Comparison of ENCODE assay signal across 8 mouse cellular contexts in the genomic region with DNA sequence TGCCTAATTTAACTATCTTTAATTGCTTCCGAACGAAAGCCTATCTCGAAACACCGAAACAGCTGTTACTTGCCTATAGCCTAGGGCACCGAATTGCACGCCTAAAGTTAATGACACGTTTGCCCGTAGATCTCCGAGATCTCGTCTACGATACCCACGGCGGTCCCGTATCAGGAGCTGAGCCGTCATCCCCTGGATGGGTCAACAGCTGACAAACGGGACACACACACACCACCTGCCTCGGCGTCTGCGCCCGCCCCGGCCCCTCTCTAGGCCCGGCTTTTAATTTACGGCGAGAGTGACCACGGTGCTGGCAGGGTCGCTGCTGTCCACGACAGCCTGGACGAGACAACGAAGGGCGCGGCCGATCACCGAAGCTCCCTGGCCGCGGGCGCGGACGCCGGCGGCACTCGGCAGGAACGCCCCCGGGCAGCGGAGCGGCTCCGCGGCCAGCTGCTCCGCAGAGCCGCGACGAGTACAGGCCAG. TPM values are rescaled to one million over a fixed set of nuclear protein-coding genes. Genes with fewer than 3 reads are reported as not detected.
DNase-seq lines count a peak whose midpoint lies in the region; ATAC-seq and TF ChIP-seq lines count a peak whose summit lies in the region.

No protein-coding gene starts in this region.

- no peak for TF ChIP-seq CTCF in E14TG2a.4 (conservative IDR thresholded peaks at IDR 0.05; ENCODE audit: low read length)

- no peaks in the 10 kb centered on the region for H3K36me3 ChIP-seq in heart, embryonic 15.5 days
- peaks cover 14% of the 10 kb centered on the region for H3K36me3 ChIP-seq in E14TG2a.4 (ENCODE audit: insufficient read depth, low read length)
- peaks cover under 1% of the 10 kb centered on the region; the same call in 1 of the 2 replicates for H3K36me3 ChIP-seq in embryonic facial prominence, embryonic 10.5 days (replicated peaks)
- H3K36me3 ChIP-seq in intestine, embryonic 15.5 days = no peaks in the 10 kb centered on the region
- H3K36me3 ChIP-seq in midbrain, embryonic 16.5 days (ENCODE audit: control insufficient read depth, insufficient read depth, low read length) = no peaks in the 10 kb centered on the region

- no peaks in the 10 kb centered on the region for H3K9me3 ChIP-seq in heart, embryonic 15.5 days (replicated peaks)
- H3K9me3 ChIP-seq in E14TG2a.4 (ENCODE audit: low read length) = no peaks in the 10 kb centered on the region
- H3K9me3 ChIP-seq in embryonic facial prominence, embryonic 10.5 days = no peaks in the 10 kb centered on the region
- no peaks in the 10 kb centered on the region for H3K9me3 ChIP-seq in intestine, embryonic 15.5 days
- no peaks in the 10 kb centered on the region for H3K9me3 ChIP-seq in midbrain, embryonic 16.5 days (replicated peaks; ENCODE audit: control insufficient read depth, low read length, poor library complexity, severe bottlenecking)

- H3K27ac ChIP-seq in heart, embryonic 15.5 days = peak overlapping the region; percentile 75
- peak overlapping the region; percentile 96 for H3K27ac ChIP-seq in embryonic facial prominence, embryonic 10.5 days (replicated peaks)
- H3K27ac ChIP-seq in intestine, embryonic 15.5 days = peak overlapping the region; percentile 75
- H3K27ac ChIP-seq in midbrain, embryonic 16.5 days (ENCODE audit: low read length) = peak overlapping the region; percentile 89

- ATAC-seq in heart, embryonic 15.5 days (replicated peaks; ENCODE audit: insufficient number of reproducible peaks, insufficient read depth, low FRiP score, low read depth) = peak; percentile 63; the same call in 1 of the 2 replicates
- no peak; the same call in 1 of the 2 replicates for ATAC-seq in intestine, embryonic 15.5 days
- peak; percentile 50 for ATAC-seq in midbrain, embryonic 16.5 days

- H3K9ac ChIP-seq in heart, embryonic 15.5 days = peak overlapping the region; percentile 84
- H3K9ac ChIP-seq in intestine, embryonic 15.5 days = peak overlapping the region; percentile 89
- peak overlapping the region; percentile 94 for H3K9ac ChIP-seq in midbrain, embryonic 16.5 days (ENCODE audit: low read depth, low read length)

- no peak for DNase-seq in heart, adult 18-20 months
- DNase-seq in embryonic facial prominence, embryonic 10.5 days (ENCODE audit: low spot score) = no peak
- no peak for DNase-seq in left cerebral cortex, postnatal 25 days (ENCODE audit: low spot score in 2 of 2)
- DNase-seq in urinary bladder, postnatal 25 days (ENCODE audit: low spot score) = no peak

- peaks cover 29% of the 10 kb centered on the region for H3K4me1 ChIP-seq in heart, embryonic 15.5 days (replicated peaks)
- H3K4me1 ChIP-seq in E14TG2a.4 (replicated peaks; ENCODE audit: low read depth, low read length) = peaks cover 41% of the 10 kb centered on the region
- peaks cover 17% of the 10 kb centered on the region for H3K4me1 ChIP-seq in embryonic facial prominence, embryonic 10.5 days
- no peaks in the 10 kb centered on the region for H3K4me1 ChIP-seq in intestine, embryonic 15.5 days (replicated peaks)
- peaks cover 21% of the 10 kb centered on the region for H3K4me1 ChIP-seq in midbrain, embryonic 16.5 days (ENCODE audit: control insufficient read depth, insufficient read depth, low read length)

- under 1% methylated on average over 51 of the region's 51 CpGs for WGBS in heart, embryonic 15.5 days
- WGBS in embryonic facial prominence, embryonic 10.5 days = 1% methylated on average over 51 of the region's 51 CpGs
- WGBS in intestine, embryonic 15.5 days = under 1% methylated on average over 51 of the region's 51 CpGs
- WGBS in midbrain, embryonic 16.5 days = under 1% methylated on average over 51 of the region's 51 CpGs

- H3K27me3 ChIP-seq in heart, embryonic 15.5 days = no peaks in the 10 kb centered on the region
- no peaks in the 10 kb centered on the region for H3K27me3 ChIP-seq in E14TG2a.4 (ENCODE audit: insufficient read depth, low read length)
- no peaks in the 10 kb centered on the region for H3K27me3 ChIP-seq in embryonic facial prominence, embryonic 10.5 days (replicated peaks; ENCODE audit: low read depth, poor library complexity, severe bottlenecking)
- no peaks in the 10 kb centered on the region for H3K27me3 ChIP-seq in intestine, embryonic 15.5 days (replicated peaks)
- H3K27me3 ChIP-seq in midbrain, embryonic 16.5 days (ENCODE audit: control insufficient read depth, insufficient read depth, low read depth, low read length) = no peaks in the 10 kb centered on the region

- peak overlapping the region; percentile 71 for H3K4me2 ChIP-seq in heart, embryonic 15.5 days
- peak overlapping the region; percentile 62 for H3K4me2 ChIP-seq in intestine, embryonic 15.5 days (replicated peaks)
- H3K4me2 ChIP-seq in midbrain, embryonic 16.5 days (ENCODE audit: low read length) = peak overlapping the region; percentile 84

- intact Hi-C loops in left cerebral cortex, postnatal 25 days (cut with DNase I) = loop anchor here (2.0 to 5.0 kb wide), 3 partner anchors 541 to 686 kb away; partner anchors contain the start of genes Caprin2 and Ipo8

- H3K4me3 ChIP-seq in heart, embryonic 15.5 days = peak overlapping the region; percentile 68
- H3K4me3 ChIP-seq in E14TG2a.4 (replicated peaks; ENCODE audit: low read length) = peak overlapping the region; percentile 98
- H3K4me3 ChIP-seq in embryonic facial prominence, embryonic 10.5 days = peak overlapping the region; percentile 96
- peak overlapping the region; percentile 76 for H3K4me3 ChIP-seq in intestine, embryonic 15.5 days (replicated peaks)
- peak overlapping the region; percentile 90 for H3K4me3 ChIP-seq in midbrain, embryonic 16.5 days (ENCODE audit: low read depth, low read length)

RNA-seq across cellular contexts. Expression of gene Ergic2, which starts 0.7 kb away (rescaled TPM):
- polyA plus RNA-seq in heart, embryonic 15.5 days (2015; fragmentation: Nextera tagmentation; extraction: Ambion mirVana) = 144 and 145 TPM in 2 replicates
- 10 to 100 TPM; 51.5 to 54.1 TPM for total RNA-seq in heart, adult 18-20 months (2021)
- 186 and 191 TPM in 2 replicates for polyA plus RNA-seq in embryonic facial prominence, embryonic 10.5 days (2016; fragmentation: Nextera tagmentation; extraction: Ambion mirVana)
- polyA plus RNA-seq in intestine, embryonic 15.5 days (2015; fragmentation: Nextera tagmentation; extraction: Ambion mirVana) = 184 and 215 TPM in 2 replicates
- 200 and 214 TPM in 2 replicates for polyA plus RNA-seq in midbrain, embryonic 16.5 days (2015; fragmentation: Nextera tagmentation; extraction: Ambion mirVana)
- 10 to 100 TPM; 63.4 to 63.6 TPM for total RNA-seq in left cerebral cortex, postnatal 25 days (2021)
